Mouse (Mus musculus) testis, adult 2 months (tissue): ENCODE results near the gene Cyp2d26.

Experiments used
- CTCF ChIP-seq: fragments of 200-500 bp; IDR thresholded peaks from 2 replicates; pipeline ENCODE4 v1.5.1; 2012; ENCODE audit warnings: low read depth, mild to moderate bottlenecking, inconsistent platforms, low read length, moderate library complexity; ENCODE audit not compliant: control insufficient read depth, insufficient read depth, insufficient replicate concordance
- POLR2A ChIP-seq: fragments of 200-500 bp; IDR thresholded peaks from 2 replicates; pipeline ENCODE4 v1.6.1; 2012; ENCODE audit warnings: low read depth, mild to moderate bottlenecking, inconsistent platforms, low read length, moderate library complexity; ENCODE audit not compliant: control insufficient read depth

GRCm38 (mm10) chr15:82814321-82814720 is 20.2 kb upstream of the Cyp2d26 start:
- no peak for TF ChIP-seq CTCF
- TF ChIP-seq POLR2A = no peak
